Mouse (Mus musculus) liver, embryonic 14.5 days (tissue): ENCODE data around the gene Rnf20.
"Not testable (repeated sequence)": the region's sequence is repeated elsewhere in the genome, so short reads cannot be mapped to it uniquely, and the experiment has no call there.

Experiments used
- CTCF ChIP-seq: IDR thresholded peaks from 2 replicates; pipeline ENCODE4 v1.5.1; 2016; ENCODE audit warnings: antibody characterized with exemption, low read depth, control low read depth
- EP300 ChIP-seq: IDR thresholded peaks from 2 replicates; pipeline ENCODE4 v1.6.1; 2016; ENCODE audit warnings: antibody characterized with exemption, low read depth

GRCm38 (mm10) chr4:49619861-49620260 is 11.9 kb upstream of the Rnf20 start:
- not testable (repeated sequence) for TF ChIP-seq EP300, CTCF
